In genomic region chr2:45088435-45089250, GRCm38 (mm10) we compare ENCODE assay signal across 10 mouse cellular contexts. TPM values are rescaled to one million over a fixed set of nuclear protein-coding genes. Genes with fewer than 3 reads are reported as not detected.
DNase-seq lines count a peak whose midpoint lies in the region; ATAC-seq and TF ChIP-seq lines count a peak whose summit lies in the region.
"Had no signal": no experiment of that assay in that cellular context is flagged by ENCODE, and none has a peak within 500 bp of the region (broad histone marks: within the 10 kb centered on the region; RNA-seq: fewer than 3 reads in every experiment).

No protein-coding gene starts in this region.

- no peaks in the 10 kb centered on the region for H3K27me3 ChIP-seq in embryonic facial prominence, embryonic 14.5 days (replicated peaks; ENCODE audit: control insufficient read depth, insufficient read depth, low read length)
- no peaks in the 10 kb centered on the region for H3K27me3 ChIP-seq in hindbrain, embryonic 11.5 days (ENCODE audit: control insufficient read depth, insufficient read depth, low read length)
- H3K27me3 ChIP-seq in neural tube, embryonic 12.5 days (replicated peaks), result no peaks in the 10 kb centered on the region
- H3K27me3 ChIP-seq: embryonic facial prominence, embryonic 12.5 days; limb, embryonic 12.5 days had no signal

- peak overlapping the region; percentile 23 for H3K4me3 ChIP-seq in layer of hippocampus, adult 2 months
- H3K4me3 ChIP-seq in embryonic facial prominence, embryonic 14.5 days (ENCODE audit: low read depth, low read length), result no peak overlapping the region
- H3K4me3 ChIP-seq in hindbrain, embryonic 11.5 days (ENCODE audit: low read depth, low read length), result no peak overlapping the region
- H3K4me3 ChIP-seq in neural tube, embryonic 12.5 days, result no peak overlapping the region
- H3K4me3 ChIP-seq: embryonic facial prominence, embryonic 12.5 days; limb, embryonic 12.5 days had no signal

- no peak for DNase-seq in layer of hippocampus, adult 2 months (ENCODE audit: low spot score in 2 of 2)
- DNase-seq in layer of hippocampus, adult 18-20 months (ENCODE audit: low spot score in 2 of 2), result no peak
- DNase-seq in embryonic facial prominence, embryonic 14.5 days (ENCODE audit: low spot score), result no peak
- peak; percentile 35 for DNase-seq in hindbrain, embryonic 11.5 days (ENCODE audit: low spot score)
- no peak for DNase-seq in layer of hippocampus, adult 8-10 months (ENCODE audit: low spot score in 2 of 2)
- DNase-seq in lung, postnatal 10 days, result no peak

- peaks cover 18% of the 10 kb centered on the region for H3K4me1 ChIP-seq in embryonic facial prominence, embryonic 14.5 days (ENCODE audit: control insufficient read depth, insufficient read depth, low read length)
- peaks cover 5% of the 10 kb centered on the region for H3K4me1 ChIP-seq in hindbrain, embryonic 11.5 days (replicated peaks; ENCODE audit: control insufficient read depth, insufficient read depth, low read length)
- H3K4me1 ChIP-seq in neural tube, embryonic 12.5 days, result peaks cover 44% of the 10 kb centered on the region

- H3K27ac ChIP-seq in layer of hippocampus, adult 2 months, result peak overlapping the region; percentile 89
- no peak overlapping the region for H3K27ac ChIP-seq in embryonic facial prominence, embryonic 14.5 days (replicated peaks; ENCODE audit: low read depth, low read length)
- H3K27ac ChIP-seq in hindbrain, embryonic 11.5 days (ENCODE audit: low read depth, low read length), result peak overlapping the region; percentile 21; the same call in 1 of the 2 replicates
- no peak overlapping the region; the same call in 1 of the 2 replicates for H3K27ac ChIP-seq in neural tube, embryonic 12.5 days
- H3K27ac ChIP-seq: embryonic facial prominence, embryonic 12.5 days; kidney, postnatal 0 days; limb, embryonic 12.5 days had no signal

- 0 out of 2 replicates have a peak overlapping the region, but pooled peaks have one; percentile 1 for H3K4me2 ChIP-seq in embryonic facial prominence, embryonic 14.5 days (ENCODE audit: low read depth, low read length)
- H3K4me2 ChIP-seq in hindbrain, embryonic 11.5 days (replicated peaks; ENCODE audit: low read depth, low read length), result no peak overlapping the region
- peak overlapping the region; percentile 31; the same call in 1 of the 2 replicates for H3K4me2 ChIP-seq in neural tube, embryonic 12.5 days (replicated peaks)
- H3K4me2 ChIP-seq: embryonic facial prominence, embryonic 12.5 days; limb, embryonic 12.5 days had no signal

- no peak for TF ChIP-seq CTCF in layer of hippocampus, adult 2 months (conservative IDR thresholded peaks at IDR 0.05)

- H3K9ac ChIP-seq in embryonic facial prominence, embryonic 14.5 days (ENCODE audit: low read depth, low read length), result no peak overlapping the region
- no peak overlapping the region for H3K9ac ChIP-seq in hindbrain, embryonic 11.5 days (ENCODE audit: low read depth, low read length)
- H3K9ac ChIP-seq in neural tube, embryonic 12.5 days, result no peak overlapping the region
- H3K9ac ChIP-seq: embryonic facial prominence, embryonic 12.5 days; limb, embryonic 12.5 days had no signal

- ATAC-seq in embryonic facial prominence, embryonic 14.5 days (ENCODE audit: low read depth), result no peak
- peak; percentile 59; the same call in 1 of the 2 replicates for ATAC-seq in hindbrain, embryonic 11.5 days (ENCODE audit: low FRiP score)
- peak; percentile 48; the same call in 1 of the 2 replicates for ATAC-seq in neural tube, embryonic 12.5 days (ENCODE audit: low FRiP score, low read depth)

- peaks cover 8% of the 10 kb centered on the region; the same call in 1 of the 2 replicates for H3K36me3 ChIP-seq in embryonic facial prominence, embryonic 14.5 days (ENCODE audit: control insufficient read depth, insufficient read depth, low read length)
- H3K36me3 ChIP-seq in hindbrain, embryonic 11.5 days (ENCODE audit: control insufficient read depth, insufficient read depth, low read length), result no peaks in the 10 kb centered on the region
- no peaks in the 10 kb centered on the region for H3K36me3 ChIP-seq in neural tube, embryonic 12.5 days
- H3K36me3 ChIP-seq: limb, embryonic 12.5 days had no signal

- WGBS in embryonic facial prominence, embryonic 14.5 days, result 44% methylated on average over 15 of the region's 15 CpGs
- 23% methylated on average over 15 of the region's 15 CpGs for WGBS in hindbrain, embryonic 11.5 days
- WGBS in neural tube, embryonic 12.5 days, result 24% methylated on average over 15 of the region's 15 CpGs

- H3K9me3 ChIP-seq in embryonic facial prominence, embryonic 14.5 days (ENCODE audit: control insufficient read depth, low read length), result no peaks in the 10 kb centered on the region
- H3K9me3 ChIP-seq in hindbrain, embryonic 11.5 days (ENCODE audit: control insufficient read depth, low read length), result no peaks in the 10 kb centered on the region
- H3K9me3 ChIP-seq in neural tube, embryonic 12.5 days, result no peaks in the 10 kb centered on the region
- H3K9me3 ChIP-seq: embryonic facial prominence, embryonic 12.5 days; limb, embryonic 12.5 days had no signal

RNA-seq across cellular contexts. Expression of gene Zeb2, which starts 28.6 kb away (rescaled TPM):
- total RNA-seq in layer of hippocampus, adult 2 months (2021), result 100 to 1,000 TPM; 430 to 443 TPM
- total RNA-seq in layer of hippocampus, adult 18-20 months (2021), result 100 to 1,000 TPM; 381 to 385 TPM
- polyA plus RNA-seq in embryonic facial prominence, embryonic 14.5 days (2014; fragmentation: Nextera tagmentation; extraction: Ambion mirVana), result 49.0 and 49.5 TPM in 2 replicates
- polyA plus RNA-seq in hindbrain, embryonic 11.5 days (2014; fragmentation: Nextera tagmentation; extraction: Ambion mirVana), result 57.7 and 58.8 TPM in 2 replicates
- polyA plus RNA-seq in neural tube, embryonic 12.5 days (2016; fragmentation: Nextera tagmentation; extraction: Ambion mirVana), result 55.6 and 58.7 TPM in 2 replicates
- 100 to 1,000 TPM; 346 to 374 (median 360) TPM for total RNA-seq in layer of hippocampus, adult 8-10 months (2022)

Comparison
In these comparisons a context has a peak if more than half of its experiments do, and no peak if none do; other contexts are left out.
1. H3K27ac ChIP-seq: peak in layer of hippocampus, adult 2 months (single experiment) and hindbrain, embryonic 11.5 days (single experiment); none in embryonic facial prominence, embryonic 14.5 days (single experiment) and neural tube, embryonic 12.5 days (single experiment).